Mouse (Mus musculus): ENCODE measurements around the gene Cntn3.

The Cntn3 gene

GRCm38 (mm10) chr6:102478320-102479080, 94.4 kb downstream of the Cntn3 start:
- DNase-seq (ENCODE audit: low spot score): no peak

GRCm38 (mm10) chr6:102438353-102438752, 134.5 kb downstream of the Cntn3 start:
- DNase-seq (ENCODE audit: low spot score): no peak

- DNase-seq (ENCODE audit: low spot score): no peak
These were observed 145.4 kb downstream of the Cntn3 start for GRCm38 (mm10) chr6:102427549-102427948.

GRCm38 (mm10) chr6:102421781-102422180, 151.1 kb downstream of the Cntn3 start:
- no peak for DNase-seq (ENCODE audit: low spot score)

GRCm38 (mm10) chr6:102388590-102388989, 184.3 kb downstream of the Cntn3 start:
- DNase-seq (ENCODE audit: low spot score): no peak

GRCm38 (mm10) chr6:102372112-102372511, 200.8 kb downstream of the Cntn3 start:
- no peak for DNase-seq (ENCODE audit: low spot score)

GRCm38 (mm10) chr6:102363880-102364279, 209.0 kb downstream of the Cntn3 start:
- DNase-seq (ENCODE audit: low spot score): no peak

- DNase-seq (ENCODE audit: low spot score): no peak
These were observed 209.5 kb downstream of the Cntn3 start for GRCm38 (mm10) chr6:102363291-102363832.

- no peak for DNase-seq (ENCODE audit: low spot score)
These were observed 240.8 kb downstream of the Cntn3 start for GRCm38 (mm10) chr6:102332144-102332543.

- DNase-seq (ENCODE audit: low spot score): no peak
These were observed 246.2 kb downstream of the Cntn3 start for GRCm38 (mm10) chr6:102326711-102327110.

- DNase-seq (ENCODE audit: low spot score): no peak
These were observed 250.2 kb downstream of the Cntn3 start for GRCm38 (mm10) chr6:102322614-102323284.

- no peak for DNase-seq (ENCODE audit: low spot score)
These were observed 253.1 kb downstream of the Cntn3 start for GRCm38 (mm10) chr6:102319755-102320154.

- DNase-seq (ENCODE audit: low spot score): no peak
These were observed 290.0 kb downstream of the Cntn3 start for GRCm38 (mm10) chr6:102282889-102283288.

GRCm38 (mm10) chr6:102231015-102231414, 341.9 kb downstream of the Cntn3 start:
- no peak for DNase-seq (ENCODE audit: low spot score)

- no peak for DNase-seq (ENCODE audit: low spot score)
These were observed 386.6 kb downstream of the Cntn3 start for GRCm38 (mm10) chr6:102186316-102186715.

GRCm38 (mm10) chr6:102170913-102171312, 402.0 kb downstream of the Cntn3 start:
- peak; percentile 72 for DNase-seq (ENCODE audit: low spot score)

- DNase-seq (ENCODE audit: low spot score): no peak
These were observed 411.7 kb downstream of the Cntn3 start for GRCm38 (mm10) chr6:102161186-102161585.

- no peak for DNase-seq (ENCODE audit: low spot score)
These were observed 451.2 kb downstream of the Cntn3 start for GRCm38 (mm10) chr6:102121676-102122075.

- DNase-seq (ENCODE audit: low spot score): no peak
These were observed 452.9 kb downstream of the Cntn3 start for GRCm38 (mm10) chr6:102120003-102120402.

GRCm38 (mm10) chr6:102113629-102114028, 459.3 kb downstream of the Cntn3 start:
- DNase-seq (ENCODE audit: low spot score): no peak
